Mouse (Mus musculus) B cell, adult 2 months (primary cell): ENCODE data around the gene Pcna.

Source experiments
- DNase-seq, 2 experiments: peaks; one replicate each; pipeline ENCODE4 v3.0.0; 2022

Gene Pcna

GRCm38 (mm10) chr2:132232413-132232945 lies 20.6 kb downstream of the Pcna start:
- DNase-seq: no peak

- DNase-seq: no peak
Observed at GRCm38 (mm10) chr2:132224359-132224758, 28.8 kb downstream of the Pcna start.

- DNase-seq: no peak
Observed at GRCm38 (mm10) chr2:132221611-132222073, 31.5 kb downstream of the Pcna start.

- DNase-seq: no peak
Observed at GRCm38 (mm10) chr2:132211995-132212656, 41.0 kb downstream of the Pcna start.

GRCm38 (mm10) chr2:132210806-132211312 lies 42.3 kb downstream of the Pcna start:
- DNase-seq: no peak

GRCm38 (mm10) chr2:132208246-132208881 lies 44.8 kb downstream of the Pcna start:
- no peak for DNase-seq

GRCm38 (mm10) chr2:132206316-132206881 lies 46.7 kb downstream of the Pcna start:
- DNase-seq: no peak

GRCm38 (mm10) chr2:132205549-132205948 lies 47.6 kb downstream of the Pcna start:
- no peak for DNase-seq

GRCm38 (mm10) chr2:132203773-132204172 lies 49.3 kb downstream of the Pcna start:
- no peak for DNase-seq

GRCm38 (mm10) chr2:132203186-132203585 lies 49.9 kb downstream of the Pcna start:
- DNase-seq: no peak
